ENCODE assay signal across 17 mouse cellular contexts in genomic region chr2:60514863-60515262, GRCm38 (mm10). TPM values are rescaled to one million over a fixed set of nuclear protein-coding genes. Genes with fewer than 3 reads are reported as not detected.
A peak's percentile ranks its signal among the peaks of the same experiment; 100 is the strongest.
DNase-seq lines count a peak whose midpoint lies in the region; ATAC-seq and TF ChIP-seq lines count a peak whose summit lies in the region.
"Had no signal": no experiment of that assay in that cellular context is flagged by ENCODE, and none has a peak within 500 bp of the region (broad histone marks: within the 10 kb centered on the region; RNA-seq: fewer than 3 reads in every experiment).

No protein-coding gene starts in this region.

- no peaks in the 10 kb centered on the region for H3K27me3 ChIP-seq in lung, postnatal 0 days (replicated peaks; ENCODE audit: insufficient read depth, low read length)
- H3K27me3 ChIP-seq: embryonic facial prominence, embryonic 12.5 days; forebrain, embryonic 12.5 days; heart, embryonic 15.5 days; midbrain, embryonic 12.5 days; neural tube, embryonic 12.5 days had no signal

- no peak for TF ChIP-seq EP300 in lung, postnatal 0 days (IDR thresholded peaks at IDR 0.05)

- no peaks in the 10 kb centered on the region for H3K9me3 ChIP-seq in lung, postnatal 0 days (ENCODE audit: low read length)
- H3K9me3 ChIP-seq: embryonic facial prominence, embryonic 12.5 days; forebrain, embryonic 12.5 days; heart, embryonic 15.5 days; midbrain, embryonic 12.5 days; neural tube, embryonic 12.5 days had no signal

- no peak overlapping the region for H3K4me3 ChIP-seq in lung, postnatal 0 days (ENCODE audit: low read depth, low read length)
- H3K4me3 ChIP-seq: embryonic facial prominence, embryonic 12.5 days; forebrain, embryonic 12.5 days; midbrain, embryonic 12.5 days; neural tube, embryonic 12.5 days had no signal

- no peaks in the 10 kb centered on the region for H3K4me1 ChIP-seq in lung, postnatal 0 days (ENCODE audit: insufficient read depth, low read depth, low read length)
- H3K4me1 ChIP-seq: embryonic facial prominence, embryonic 12.5 days; forebrain, embryonic 12.5 days; midbrain, embryonic 12.5 days; neural tube, embryonic 12.5 days had no signal

- no peak overlapping the region for H3K27ac ChIP-seq in lung, postnatal 0 days (ENCODE audit: low read length)
- H3K27ac ChIP-seq: embryonic facial prominence, embryonic 12.5 days; forebrain, embryonic 12.5 days; heart, embryonic 15.5 days; midbrain, embryonic 12.5 days; neural tube, embryonic 12.5 days had no signal

- peak; percentile 49 for TF ChIP-seq CTCF in lung, postnatal 0 days (IDR thresholded peaks at IDR 0.05)

- H3K4me2 ChIP-seq in lung, postnatal 0 days (replicated peaks; ENCODE audit: low read depth, low read length), result no peak overlapping the region
- H3K4me2 ChIP-seq: embryonic facial prominence, embryonic 12.5 days; forebrain, embryonic 12.5 days; midbrain, embryonic 12.5 days; neural tube, embryonic 12.5 days had no signal

- ATAC-seq in lung, postnatal 0 days, result no peak
- ATAC-seq: inflammation-experienced regulatory T-cells, adult 6 months had no signal

- DNase-seq in heart, postnatal 4 days, result peak; percentile 12
- DNase-seq in heart, adult 9 months (ENCODE audit: low spot score in 2 of 2), result no peak
- DNase-seq in lung, postnatal 0 days (ENCODE audit: low spot score), result no peak
- no peak for DNase-seq in lung, postnatal 10 days
- peak; percentile 20 for DNase-seq in ZHBTc4 (ENCODE audit: low read depth, low spot score)
- peak; percentile 25 for DNase-seq in thymus, postnatal 14 days
- DNase-seq in frontal cortex, adult 2 months (ENCODE audit: extremely low spot score in 1 of 2, low spot score in 1 of 2), result no peak
- DNase-seq in spleen, postnatal 36 days (ENCODE audit: low spot score in 2 of 2), result no peak
- DNase-seq: gastrocnemius, postnatal 14 days; left cerebral cortex, postnatal 4 days; lung, adult 18-20 months had no signal

- WGBS in lung, postnatal 0 days, result 71% methylated on average over 4 of the region's 4 CpGs

- no peak overlapping the region for H3K9ac ChIP-seq in lung, postnatal 0 days (replicated peaks; ENCODE audit: low read depth)
- H3K9ac ChIP-seq: embryonic facial prominence, embryonic 12.5 days; forebrain, embryonic 12.5 days; heart, embryonic 15.5 days; midbrain, embryonic 12.5 days; neural tube, embryonic 12.5 days had no signal

- no peaks in the 10 kb centered on the region for H3K36me3 ChIP-seq in lung, postnatal 0 days (ENCODE audit: insufficient read depth, low read length)
- H3K36me3 ChIP-seq: embryonic facial prominence, embryonic 12.5 days; forebrain, embryonic 12.5 days; heart, embryonic 15.5 days; midbrain, embryonic 12.5 days; neural tube, embryonic 12.5 days had no signal

RNA-seq across cellular contexts. Expression of gene Pla2r1, which starts 38.2 kb away (rescaled TPM):
- total RNA-seq in heart, postnatal 4 days (2021), result 1 to 10 TPM; 1.9 to 2.7 TPM
- 1.4 and 1.6 TPM in 2 replicates for polyA plus RNA-seq in lung, postnatal 0 days (2015; fragmentation: Nextera tagmentation; extraction: Ambion mirVana)
- polyA plus RNA-seq in frontal cortex, adult 2 months (2012; rRNA removed), result 0.32 and 0.57 TPM in 2 replicates
- polyA plus RNA-seq: inflammation-experienced regulatory T-cells, adult 6 months had no signal

Comparison
In these comparisons a context has a peak if more than half of its experiments do, and no peak if none do; other contexts are left out.
1. DNase-seq: peak in heart, postnatal 4 days (single experiment), ZHBTc4 (single experiment) and thymus, postnatal 14 days (single experiment); none in heart, adult 9 months (0 of 2), lung, postnatal 0 days (single experiment), lung, postnatal 10 days (single experiment), frontal cortex, adult 2 months (0 of 2) and spleen, postnatal 36 days (0 of 2).